Comparison of ENCODE assay signal across 30 mouse cellular contexts in genomic region chr9:19690281-19690680, GRCm38 (mm10). TPM values are rescaled to one million over a fixed set of nuclear protein-coding genes. Genes with fewer than 3 reads are reported as not detected.
DNase-seq lines count a peak whose midpoint lies in the region; TF ChIP-seq lines count a peak whose summit lies in the region.
"Had no signal": no experiment of that assay in that cellular context is flagged by ENCODE, and none has a peak within 500 bp of the region (broad histone marks: within the 10 kb centered on the region; RNA-seq: fewer than 3 reads in every experiment).

No protein-coding gene starts in this region.

- no peaks in the 10 kb centered on the region for H3K27me3 ChIP-seq in kidney, adult 2 months (replicated peaks; ENCODE audit: control insufficient read depth, insufficient read depth, low read length)
- H3K27me3 ChIP-seq in liver, adult 2 months (ENCODE audit: control insufficient read depth, insufficient read depth, low read length), result no peaks in the 10 kb centered on the region
- H3K27me3 ChIP-seq: CH12.LX; embryonic facial prominence, embryonic 13.5 days; embryonic facial prominence, embryonic 15.5 days; forebrain, embryonic 12.5 days had no signal

- peak; percentile 10 for DNase-seq in adrenal gland, adult 2 months
- DNase-seq in adrenal gland, postnatal 4 days (ENCODE audit: low spot score in 2 of 2), result no peak
- DNase-seq in kidney, adult 2 months, result peak; percentile 55
- no peak for DNase-seq in kidney, postnatal 4 days
- peak; percentile 78 for DNase-seq in liver, adult 2 months (ENCODE audit: extremely low read depth, low read depth, low spot score)
- DNase-seq in liver (no peak), adipocyte (ENCODE audit: low spot score) (peak; percentile 10)
- DNase-seq: adrenal gland, adult 8-10 months; adrenal gland, postnatal 14 days; B cell, adult 2 months; cerebellum, adult 11 months; cerebellum, adult 2 months; cerebellum, adult 9-10 months; cerebellum, postnatal 36 days; embryo, embryonic 11 days had no signal

- no peak for TF ChIP-seq POLR2A in kidney, adult 2 months (IDR thresholded peaks at IDR 0.05; ENCODE audit: low read depth, low read length)
- no peak for TF ChIP-seq POLR2A in liver, adult 2 months (IDR thresholded peaks at IDR 0.05; ENCODE audit: extremely low read depth, insufficient read depth, low read length)

- no peak overlapping the region for H3K9ac ChIP-seq in liver, adult 2 months (ENCODE audit: low read depth, low read length)
- H3K9ac ChIP-seq: embryonic facial prominence, embryonic 13.5 days; embryonic facial prominence, embryonic 15.5 days; forebrain, embryonic 12.5 days had no signal

- no peak overlapping the region for H3K27ac ChIP-seq in kidney, adult 2 months (ENCODE audit: insufficient read depth, low read depth, low read length)
- H3K27ac ChIP-seq in liver, adult 2 months (replicated peaks; ENCODE audit: insufficient read depth, low read depth, low read length), result no peak overlapping the region
- H3K27ac ChIP-seq: embryonic facial prominence, embryonic 13.5 days; embryonic facial prominence, embryonic 15.5 days; forebrain, embryonic 10.5 days; forebrain, embryonic 12.5 days had no signal

- no peaks in the 10 kb centered on the region for H3K79me2 ChIP-seq in liver, adult 2 months (ENCODE audit: control insufficient read depth, insufficient read depth, low read length)

- 69% methylated on average over 6 of the region's 6 CpGs for WGBS in kidney, adult 2 months
- 24% methylated on average over 6 of the region's 6 CpGs for WGBS in liver, adult 2 months

- TF ChIP-seq CTCF in kidney, adult 2 months (conservative IDR thresholded peaks at IDR 0.05; ENCODE audit: insufficient read depth, insufficient read length, low read depth, low read length), result no peak
- no peak for TF ChIP-seq CTCF in liver, adult 2 months (IDR thresholded peaks at IDR 0.05; ENCODE audit: low read depth, low read length)

- H3K4me1 ChIP-seq in kidney, adult 2 months (ENCODE audit: control insufficient read depth, insufficient read depth, low read length), result no peaks in the 10 kb centered on the region
- peaks cover 5% of the 10 kb centered on the region for H3K4me1 ChIP-seq in liver, adult 2 months (ENCODE audit: control insufficient read depth, insufficient read depth, low read length)
- H3K4me1 ChIP-seq: embryonic facial prominence, embryonic 13.5 days; embryonic facial prominence, embryonic 15.5 days; forebrain, embryonic 10.5 days; forebrain, embryonic 12.5 days had no signal

- H3K4me3 ChIP-seq in kidney, adult 2 months (ENCODE audit: insufficient read depth, low read depth, low read length), result no peak overlapping the region
- H3K4me3 ChIP-seq in liver, adult 2 months (ENCODE audit: insufficient read depth, low read depth, low read length), result no peak overlapping the region
- H3K4me3 ChIP-seq: embryonic facial prominence, embryonic 13.5 days; embryonic facial prominence, embryonic 15.5 days; erythroblast, embryonic 14.5 days; forebrain, embryonic 10.5 days; forebrain, embryonic 12.5 days had no signal

- no peaks in the 10 kb centered on the region for H3K36me3 ChIP-seq in kidney, adult 2 months (ENCODE audit: control insufficient read depth, insufficient read depth, low read length)
- no peaks in the 10 kb centered on the region for H3K36me3 ChIP-seq in liver, adult 2 months (ENCODE audit: control insufficient read depth, insufficient read depth, low read length)
- H3K36me3 ChIP-seq: embryonic facial prominence, embryonic 13.5 days; embryonic facial prominence, embryonic 15.5 days; forebrain, embryonic 10.5 days; forebrain, embryonic 12.5 days; G1E had no signal

RNA-seq across cellular contexts. Expression of gene Olfr857, which starts 19.0 kb away (rescaled TPM):
- total RNA-seq in adrenal gland, adult 2 months (2021), result not detected
- polyA plus RNA-seq in adrenal gland, adult 2 months (2012; rRNA removed), result not detected in 2 replicates
- not detected for total RNA-seq in adrenal gland, postnatal 4 days (2021)
- not detected in 2 replicates for polyA plus RNA-seq in kidney, adult 2 months (2012; rRNA removed)
- total RNA-seq in liver, adult 2 months (2014; rRNA removed), result not detected in 2 replicates
- polyA plus RNA-seq in liver, adult 2 months (2012; rRNA removed), result not detected in 2 replicates
- total RNA-seq: adrenal gland, postnatal 14 days; adrenal gland, postnatal 36 days; CH12.LX; common myeloid progenitor, adult 5-6 weeks; G1E had no signal
- polyA plus RNA-seq: activated CD4-positive, CD25-positive, alpha-beta regulatory T cell, adult 4 months; CD4-positive, CD25-positive, alpha-beta regulatory T cell, adult 4 months; embryonic facial prominence, embryonic 11.5 days; embryonic facial prominence, embryonic 13.5 days; erythroblast, embryonic 14.5 days; forebrain, embryonic 10.5 days; forebrain, embryonic 12.5 days; forebrain, embryonic 14.5 days; forebrain, embryonic 16.5 days; G1E; Patski had no signal

Comparison
In these comparisons a context has a peak if more than half of its experiments do, and no peak if none do; other contexts are left out.
1. DNase-seq: peak in adrenal gland, adult 2 months (single experiment), kidney, adult 2 months (single experiment), liver, adult 2 months (single experiment) and adipocyte (single experiment); none in adrenal gland, postnatal 4 days (0 of 2), kidney, postnatal 4 days (0 of 2) and liver (single experiment).